Mouse (Mus musculus) kidney, adult 2 months (tissue): ENCODE measurements around the gene Tgm2. TPM values are rescaled to one million over a fixed set of nuclear protein-coding genes. Genes with fewer than 3 reads are reported as not detected.

ENCODE experiments used
- DNase-seq: peaks from one replicate; pipeline ENCODE4 v3.0.0; 2021
- H3K27ac ChIP-seq: fragments of 200-500 bp; 2 replicates; pipeline ENCODE4 v1.5.1; 2012; ENCODE audit warnings: low read depth, low read length, control low read depth, inconsistent platforms; ENCODE audit not compliant: insufficient read depth
- H3K27me3 ChIP-seq: fragments of 200-500 bp; replicated peaks from 2 replicates; pipeline ENCODE4 v1.6.1; 2012; ENCODE audit warnings: mild to moderate bottlenecking, moderate library complexity, low read length, inconsistent platforms; ENCODE audit not compliant: control insufficient read depth, insufficient read depth
- H3K36me3 ChIP-seq: fragments of 200-500 bp; 2 replicates; pipeline ENCODE4 v1.6.1; 2012; ENCODE audit warnings: mild to moderate bottlenecking, moderate library complexity, low read length, inconsistent platforms; ENCODE audit not compliant: control insufficient read depth, insufficient read depth
- H3K4me1 ChIP-seq: fragments of 200-500 bp; 2 replicates; pipeline ENCODE4 v1.6.1; 2011; ENCODE audit warnings: low read length; ENCODE audit not compliant: control insufficient read depth, insufficient read depth
- H3K4me3 ChIP-seq: fragments of 200-500 bp; 2 replicates; pipeline ENCODE4 v1.5.1; 2011; ENCODE audit warnings: mild to moderate bottlenecking, low read depth, low read length, control low read depth; ENCODE audit not compliant: insufficient read depth
- CTCF ChIP-seq: fragments of 200-500 bp; conservative IDR thresholded peaks from 2 replicates; pipeline ENCODE4 v1.5.1; 2011; ENCODE audit warnings: low read depth, mild to moderate bottlenecking, control low read depth, low read length, moderate library complexity, mixed read lengths; ENCODE audit not compliant: insufficient read depth, insufficient read length
- POLR2A ChIP-seq: fragments of 200-500 bp; IDR thresholded peaks from one replicate; pipeline ENCODE4 v1.6.1; 2011; ENCODE audit warnings: low read depth, low read length, control low read depth
- WGBS: fragments of 180-500 bp; shearing (Covaris S2); methylation state at CpG from one replicate; pipeline ENCODE4 v1.1.7; 2018; 5-methylcytosine and 5-hydroxymethylcytosine counted together
- polyA plus RNA-seq: library from polyadenylated mRNA; depleted of rRNA; stranded (reverse); fragments of >200 nt; gene quantifications from 2 replicates; pipeline ENCODE4 v1.2.3, GENCODE M21; 2012

Tgm2 gene
- polyA plus RNA-seq, 1 experiment = 221 TPM

DNA sequence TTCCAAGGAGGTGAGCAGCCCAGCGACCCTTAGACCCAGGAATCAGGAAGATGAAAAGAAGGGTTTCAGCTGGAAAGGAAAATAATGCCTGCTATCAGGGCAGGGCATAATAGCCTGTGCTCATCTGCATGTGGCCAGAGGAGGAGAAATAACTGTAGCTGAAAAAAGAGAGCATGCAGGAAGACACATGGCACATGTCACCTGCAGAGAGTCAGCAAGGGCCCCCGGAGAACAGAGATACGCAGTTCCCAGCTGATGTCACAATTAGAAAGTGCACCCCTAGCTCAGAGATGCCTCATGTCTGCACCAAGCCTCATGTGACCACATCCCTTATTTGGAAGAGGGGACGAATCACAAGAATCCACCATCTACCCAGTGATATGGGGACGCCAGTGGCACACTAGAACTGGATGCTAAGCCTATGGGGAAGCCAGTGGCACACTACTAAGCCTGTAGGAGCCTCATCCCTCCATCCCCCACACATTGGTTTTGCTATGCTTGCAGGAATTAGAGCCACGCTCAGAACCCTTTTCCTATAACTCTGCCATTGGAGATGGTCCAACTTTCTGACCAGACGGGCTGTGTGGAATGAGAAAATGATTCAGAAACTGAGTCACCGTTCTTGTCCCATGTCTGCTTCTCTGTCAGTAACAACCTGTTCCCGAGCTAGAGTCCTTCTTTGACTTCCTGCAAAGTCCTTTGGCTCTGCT, 21.4 kb upstream of the Tgm2 start:
- H3K4me3 ChIP-seq = no peak overlapping the region
- H3K27ac ChIP-seq = no peak overlapping the region
- DNase-seq = no peak
- TF ChIP-seq CTCF = no peak
- TF ChIP-seq POLR2A = no peak
- H3K36me3 ChIP-seq = no peaks in the 10 kb centered on the region
- 67% methylated on average over 9 of the region's 9 CpGs for WGBS
- no peaks in the 10 kb centered on the region for H3K27me3 ChIP-seq
- peaks cover 4% of the 10 kb centered on the region; the same call in 1 of the 2 replicates for H3K4me1 ChIP-seq

DNA sequence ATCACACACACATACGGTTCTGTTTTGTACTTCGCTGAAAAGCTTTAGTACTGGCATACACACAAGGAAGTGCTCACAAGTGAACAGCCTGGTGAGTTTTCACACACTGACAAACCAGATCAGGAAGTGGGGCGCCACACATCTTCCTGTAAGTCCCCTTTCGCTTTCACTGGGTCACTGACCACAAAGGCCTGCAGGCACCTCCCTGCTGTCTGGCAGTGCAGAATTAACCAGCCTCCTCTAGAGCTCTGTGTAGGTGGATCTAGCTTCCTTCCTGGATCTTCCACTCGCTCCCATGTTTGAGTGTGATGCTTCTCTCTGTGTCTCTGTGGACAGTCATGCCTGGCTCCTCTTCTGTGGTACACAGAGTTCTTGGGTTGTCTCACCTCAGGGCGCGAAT, 20.4 kb upstream of the Tgm2 start:
- H3K4me3 ChIP-seq = no peak overlapping the region
- no peaks in the 10 kb centered on the region for H3K27me3 ChIP-seq
- TF ChIP-seq CTCF (no peak), POLR2A (no peak)
- DNase-seq = peak; percentile 80
- H3K27ac ChIP-seq = peak overlapping the region; percentile 70
- WGBS = 52% methylated on average over 7 of the region's 7 CpGs
- no peaks in the 10 kb centered on the region for H3K36me3 ChIP-seq
- H3K4me1 ChIP-seq = peaks cover 4% of the 10 kb centered on the region; the same call in 1 of the 2 replicates

DNA sequence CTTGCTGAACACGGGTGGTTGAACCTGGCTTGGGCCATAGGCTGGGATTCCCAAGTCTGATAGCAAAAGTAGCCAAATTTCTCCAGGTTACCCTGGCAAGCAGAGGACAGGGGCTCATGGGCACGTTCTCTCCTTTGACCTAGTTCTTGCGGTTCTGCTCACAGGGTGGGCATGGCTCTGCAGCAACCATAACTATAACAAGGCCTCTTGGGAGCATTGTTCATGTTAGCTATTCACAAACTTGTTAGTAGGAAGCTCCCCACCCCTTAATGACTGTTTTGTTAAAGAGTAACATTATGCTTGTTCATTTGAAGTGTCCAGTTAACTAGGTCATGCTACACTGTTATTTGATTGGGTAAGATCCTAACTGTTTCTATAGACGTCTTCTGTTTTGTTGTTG, 19.5 kb upstream of the Tgm2 start:
- WGBS = 50% methylated on average over 4 of the region's 4 CpGs

DNA sequence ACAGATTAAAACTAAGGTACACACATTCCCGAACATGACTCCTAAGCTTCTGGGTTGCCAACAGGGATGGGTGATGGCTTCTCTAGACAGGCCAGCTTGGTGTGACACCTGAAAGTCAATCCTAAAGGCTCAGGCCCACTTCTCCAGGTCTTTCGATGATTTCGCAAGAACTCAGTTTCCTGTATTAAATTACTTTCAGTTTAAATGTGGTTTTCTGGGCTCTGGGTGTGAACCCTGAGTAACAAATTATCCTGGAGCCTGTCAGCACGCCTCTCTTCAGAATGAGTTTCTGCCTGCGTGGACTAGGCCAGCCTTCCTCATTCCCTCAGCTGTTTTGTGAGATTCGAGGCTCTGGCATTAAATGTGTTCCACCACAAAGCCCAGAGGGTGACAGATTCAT, 16.8 kb upstream of the Tgm2 start:
- Histone ChIP-seq H3K4me3 (no peak overlapping the region), H3K4me1 (peaks cover 4% of the 10 kb centered on the region; the same call in 1 of the 2 replicates), H3K36me3 (no peaks in the 10 kb centered on the region), H3K27ac (no peak overlapping the region), H3K27me3 (no peaks in the 10 kb centered on the region)
- TF ChIP-seq CTCF = no peak
- TF ChIP-seq POLR2A = no peak
- DNase-seq = no peak
- 65% methylated on average over 6 of the region's 6 CpGs for WGBS

More for the DNA sequence above, 19.5 kb upstream of the Tgm2 start:
- Histone ChIP-seq H3K4me1 (peaks cover 4% of the 10 kb centered on the region; the same call in 1 of the 2 replicates), H3K27me3 (no peaks in the 10 kb centered on the region), H3K4me3 (no peak overlapping the region), H3K27ac (no peak overlapping the region), H3K36me3 (no peaks in the 10 kb centered on the region)
- DNase-seq = peak; percentile 56
- TF ChIP-seq CTCF (no peak), POLR2A (no peak)

DNA sequence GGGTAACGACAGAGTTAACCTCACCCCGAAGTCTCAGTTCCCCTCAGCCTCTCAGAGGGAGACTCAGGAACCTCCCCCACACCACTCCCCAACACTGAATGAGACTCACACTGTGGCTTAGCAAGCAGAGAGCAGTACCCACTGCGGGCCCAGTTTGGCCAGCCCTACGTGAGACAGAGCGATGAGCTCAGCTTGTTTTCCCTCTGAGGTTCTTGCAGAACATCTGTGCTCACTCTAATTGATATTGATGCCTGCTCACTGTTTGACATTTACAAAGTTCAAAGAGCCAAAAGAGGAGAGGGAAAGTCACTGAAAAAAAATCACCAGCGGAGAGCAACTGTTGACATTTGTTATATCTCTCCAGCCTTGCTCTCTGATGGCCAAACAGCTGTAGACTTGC, 15.5 kb upstream of the Tgm2 start:
- WGBS = 67% methylated on average over 6 of the region's 6 CpGs
- no peak for TF ChIP-seq POLR2A
- TF ChIP-seq CTCF = no peak
- no peak for DNase-seq
- Histone ChIP-seq H3K36me3 (no peaks in the 10 kb centered on the region), H3K27me3 (no peaks in the 10 kb centered on the region), H3K4me1 (peaks cover 3% of the 10 kb centered on the region; the same call in 1 of the 2 replicates), H3K27ac (no peak overlapping the region), H3K4me3 (no peak overlapping the region)

DNA sequence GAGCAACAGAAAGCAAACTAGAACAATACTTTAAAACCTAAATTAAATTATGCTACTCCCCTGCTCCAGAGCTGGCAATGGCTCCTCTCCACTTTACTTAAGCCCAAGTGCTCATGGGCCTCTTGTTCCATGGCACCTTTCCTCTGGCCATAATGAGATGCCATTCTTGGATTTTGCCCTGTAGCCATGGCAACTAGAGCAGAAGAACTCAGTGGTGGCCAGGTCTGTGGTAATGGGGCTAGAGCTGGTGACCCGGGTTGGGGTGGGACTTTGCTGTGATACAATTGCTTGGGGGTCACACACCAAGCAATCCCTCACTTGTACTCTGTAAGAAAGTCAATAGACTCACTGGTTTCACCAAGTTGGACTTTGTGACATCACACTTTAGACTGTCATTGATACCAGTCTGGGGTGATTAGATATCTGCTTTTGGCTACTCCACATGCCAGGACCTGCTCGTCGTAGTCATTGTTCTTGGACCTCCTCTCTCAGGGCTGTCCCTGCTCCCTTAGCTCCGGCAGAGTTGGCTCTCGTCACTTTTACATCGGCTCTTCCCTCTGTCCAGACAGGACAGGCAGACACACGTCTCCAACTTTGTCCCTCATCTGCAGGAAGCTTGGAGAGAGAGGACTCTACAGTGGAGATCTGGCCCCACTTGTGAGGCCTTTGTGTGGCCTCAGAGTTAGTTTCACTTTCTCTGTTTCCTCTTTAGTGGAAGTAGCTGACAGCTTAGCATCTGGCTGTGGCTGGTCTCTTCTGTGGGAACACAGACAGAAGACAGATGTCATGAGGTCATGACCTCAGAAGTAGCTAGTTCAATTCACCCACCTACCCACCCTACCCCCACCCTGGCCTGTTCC, 13.4 kb upstream of the Tgm2 start:
- 53% methylated on average over 7 of the region's 7 CpGs for WGBS
- H3K36me3 ChIP-seq = no peaks in the 10 kb centered on the region
- no peaks in the 10 kb centered on the region for H3K27me3 ChIP-seq
- no peaks in the 10 kb centered on the region for H3K4me1 ChIP-seq
- DNase-seq = peak; percentile 78
- no peak overlapping the region for H3K4me3 ChIP-seq
- TF ChIP-seq CTCF = no peak
- no peak for TF ChIP-seq POLR2A
- peak overlapping the region; percentile 22; the same call in 1 of the 2 replicates for H3K27ac ChIP-seq

DNA sequence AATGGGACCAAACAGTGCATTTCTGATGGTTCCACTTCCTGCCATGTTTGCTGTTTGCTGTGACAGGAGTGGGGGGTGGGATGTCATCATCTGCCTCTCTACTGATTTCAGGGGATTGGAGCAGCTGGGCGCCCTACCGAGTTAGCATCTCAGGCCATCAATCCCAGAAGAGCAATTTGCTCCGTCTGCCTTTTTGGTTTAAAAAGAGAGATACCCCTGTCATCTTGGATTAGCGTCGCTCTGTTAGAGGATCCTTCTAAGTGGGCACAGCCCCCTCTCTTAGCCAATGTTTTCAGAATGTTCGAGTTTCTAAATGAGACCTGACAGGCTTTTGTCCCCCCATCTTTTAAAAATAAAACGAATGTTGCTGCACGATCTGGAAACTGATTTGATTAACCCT, 11.4 kb upstream of the Tgm2 start:
- H3K4me3 ChIP-seq = no peak overlapping the region
- no peaks in the 10 kb centered on the region for H3K4me1 ChIP-seq
- no peaks in the 10 kb centered on the region for H3K36me3 ChIP-seq
- WGBS = 88% methylated on average over 8 of the region's 8 CpGs
- no peak for DNase-seq
- no peaks in the 10 kb centered on the region for H3K27me3 ChIP-seq
- TF ChIP-seq POLR2A (no peak), CTCF (no peak)
- no peak overlapping the region for H3K27ac ChIP-seq

DNA sequence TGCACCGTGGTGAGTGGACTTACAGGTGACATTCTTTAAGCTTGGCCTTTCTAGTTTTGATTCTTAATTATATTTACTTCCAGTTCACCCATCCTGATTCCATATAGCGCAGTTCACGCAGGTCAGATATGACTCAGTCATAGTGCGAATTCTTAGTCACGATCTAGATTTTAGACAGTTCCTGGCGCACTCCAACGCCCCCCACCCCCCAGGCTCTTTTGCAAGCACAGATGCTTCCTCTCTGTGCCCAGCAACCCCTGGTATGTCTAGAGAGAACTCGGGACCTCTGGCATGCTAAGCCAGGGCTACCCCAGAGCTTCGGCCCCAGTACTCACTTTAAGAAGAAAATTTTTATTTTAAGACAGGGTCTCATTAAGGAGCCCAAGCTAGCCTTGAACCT, 10.3 kb upstream of the Tgm2 start:
- Histone ChIP-seq H3K4me3 (no peak overlapping the region), H3K36me3 (no peaks in the 10 kb centered on the region), H3K27ac (no peak overlapping the region), H3K4me1 (no peaks in the 10 kb centered on the region), H3K27me3 (no peaks in the 10 kb centered on the region)
- 84% methylated on average over 9 of the region's 9 CpGs for WGBS
- TF ChIP-seq POLR2A (no peak), CTCF (no peak)
- DNase-seq = no peak
